Comparison of ENCODE assay signal across 16 mouse cellular contexts in the genomic region with DNA sequence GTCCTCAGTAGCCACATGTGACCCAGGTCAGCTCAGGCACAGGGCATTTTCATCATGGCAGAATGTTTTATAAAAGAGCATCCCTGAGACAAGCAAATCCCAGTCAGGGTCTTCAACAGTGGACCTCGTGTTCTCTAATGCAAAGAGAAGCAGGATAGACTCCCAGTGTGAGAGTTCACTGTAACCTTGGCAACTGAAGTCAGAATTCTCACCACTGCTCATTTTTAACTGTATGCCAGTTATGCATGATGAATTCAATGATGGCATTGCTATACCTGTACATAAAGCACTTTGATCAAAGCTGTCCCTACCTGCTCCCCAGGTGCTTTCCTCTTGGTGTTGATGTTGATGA.
A peak's percentile ranks its signal among the peaks of the same experiment; 100 is the strongest.
DNase-seq lines count a peak whose midpoint lies in the region; ATAC-seq and TF ChIP-seq lines count a peak whose summit lies in the region.
"Had no signal": no experiment of that assay in that cellular context is flagged by ENCODE, and none has a peak within 500 bp of the region (broad histone marks: within the 10 kb centered on the region; RNA-seq: fewer than 3 reads in every experiment).

No protein-coding gene starts in this region.

- no peak for DNase-seq in midbrain, embryonic 10.5 days (ENCODE audit: low spot score)
- DNase-seq in forebrain, embryonic 14.5 days (ENCODE audit: low spot score) = no peak
- no peak for DNase-seq in gastrocnemius, postnatal 14 days
- DNase-seq: cerebellum, adult 2 months; gastrocnemius, postnatal 25 days; heart, postnatal 4 days; thymus, postnatal 14 days had no signal

- no peak overlapping the region for H3K9ac ChIP-seq in hindbrain, embryonic 16.5 days (ENCODE audit: low read depth, low read length)
- no peak overlapping the region for H3K9ac ChIP-seq in hindbrain, embryonic 12.5 days
- no peak overlapping the region for H3K9ac ChIP-seq in midbrain, embryonic 15.5 days
- H3K9ac ChIP-seq in forebrain, embryonic 14.5 days (ENCODE audit: low read length) = no peak overlapping the region
- no peak overlapping the region for H3K9ac ChIP-seq in neural tube, embryonic 13.5 days
- no peak overlapping the region for H3K9ac ChIP-seq in intestine, postnatal 0 days (ENCODE audit: low read depth, low read length)
- H3K9ac ChIP-seq: embryonic facial prominence, embryonic 13.5 days; heart, embryonic 15.5 days; limb, embryonic 15.5 days had no signal

- no peak overlapping the region for H3K4me3 ChIP-seq in hindbrain, embryonic 16.5 days (ENCODE audit: low read length)
- H3K4me3 ChIP-seq in hindbrain, embryonic 12.5 days = no peak overlapping the region
- no peak overlapping the region for H3K4me3 ChIP-seq in midbrain, embryonic 15.5 days
- H3K4me3 ChIP-seq in midbrain, embryonic 10.5 days = no peak overlapping the region
- H3K4me3 ChIP-seq in forebrain, embryonic 14.5 days (ENCODE audit: low read depth, low read length) = no peak overlapping the region
- H3K4me3 ChIP-seq in neural tube, embryonic 13.5 days = no peak overlapping the region
- H3K4me3 ChIP-seq in intestine, postnatal 0 days (ENCODE audit: low read depth, low read length) = no peak overlapping the region
- H3K4me3 ChIP-seq: embryonic facial prominence, embryonic 13.5 days; heart, embryonic 15.5 days; limb, embryonic 15.5 days had no signal

- no peaks in the 10 kb centered on the region; the same call in 1 of the 2 replicates for H3K4me1 ChIP-seq in hindbrain, embryonic 16.5 days (ENCODE audit: control insufficient read depth, insufficient read depth, low read depth, low read length)
- H3K4me1 ChIP-seq in hindbrain, embryonic 12.5 days = peaks cover 11% of the 10 kb centered on the region
- H3K4me1 ChIP-seq in midbrain, embryonic 15.5 days = peaks cover 7% of the 10 kb centered on the region; the same call in 1 of the 2 replicates
- H3K4me1 ChIP-seq in midbrain, embryonic 10.5 days = peaks cover 17% of the 10 kb centered on the region
- H3K4me1 ChIP-seq in forebrain, embryonic 14.5 days (ENCODE audit: control insufficient read depth, insufficient read depth, low read length) = peaks cover 14% of the 10 kb centered on the region
- H3K4me1 ChIP-seq in neural tube, embryonic 13.5 days (replicated peaks) = peaks cover 11% of the 10 kb centered on the region
- H3K4me1 ChIP-seq in intestine, postnatal 0 days (replicated peaks; ENCODE audit: control insufficient read depth, insufficient read depth, low read length) = no peaks in the 10 kb centered on the region
- H3K4me1 ChIP-seq: heart, embryonic 15.5 days; limb, embryonic 15.5 days had no signal

- ATAC-seq in hindbrain, embryonic 16.5 days = 0 out of 2 replicates have a peak, but pooled peaks have one; percentile 17
- ATAC-seq in hindbrain, embryonic 12.5 days (ENCODE audit: low FRiP score) = no peak
- ATAC-seq in midbrain, embryonic 15.5 days (replicated peaks) = 0 out of 2 replicates have a peak, but pooled peaks have one; percentile 42
- ATAC-seq in forebrain, embryonic 14.5 days = no peak; the same call in 1 of the 2 replicates
- no peak for ATAC-seq in neural tube, embryonic 13.5 days (ENCODE audit: low read depth)
- no peak for ATAC-seq in intestine, postnatal 0 days
- ATAC-seq: lung, postnatal 0 days had no signal

- TF ChIP-seq CTCF in intestine, postnatal 0 days (IDR thresholded peaks at IDR 0.05; ENCODE audit: low read depth) = no peak

- no peaks in the 10 kb centered on the region for H3K36me3 ChIP-seq in hindbrain, embryonic 16.5 days (ENCODE audit: control insufficient read depth, insufficient read depth, low read length)
- H3K36me3 ChIP-seq in hindbrain, embryonic 12.5 days = no peaks in the 10 kb centered on the region
- no peaks in the 10 kb centered on the region for H3K36me3 ChIP-seq in midbrain, embryonic 15.5 days (replicated peaks)
- no peaks in the 10 kb centered on the region for H3K36me3 ChIP-seq in midbrain, embryonic 10.5 days
- no peaks in the 10 kb centered on the region for H3K36me3 ChIP-seq in forebrain, embryonic 14.5 days (ENCODE audit: control insufficient read depth, insufficient read depth, low read length)
- H3K36me3 ChIP-seq in neural tube, embryonic 13.5 days = no peaks in the 10 kb centered on the region
- H3K36me3 ChIP-seq in intestine, postnatal 0 days (ENCODE audit: control insufficient read depth, insufficient read depth) = no peaks in the 10 kb centered on the region
- H3K36me3 ChIP-seq: embryonic facial prominence, embryonic 13.5 days; heart, embryonic 15.5 days; limb, embryonic 15.5 days had no signal

- H3K4me2 ChIP-seq in hindbrain, embryonic 16.5 days (ENCODE audit: low read length) = no peak overlapping the region
- H3K4me2 ChIP-seq in hindbrain, embryonic 12.5 days (replicated peaks) = no peak overlapping the region
- no peak overlapping the region for H3K4me2 ChIP-seq in midbrain, embryonic 15.5 days
- H3K4me2 ChIP-seq in forebrain, embryonic 14.5 days (ENCODE audit: low read length) = peak overlapping the region; percentile 21; the same call in 1 of the 2 replicates
- no peak overlapping the region for H3K4me2 ChIP-seq in neural tube, embryonic 13.5 days
- H3K4me2 ChIP-seq in intestine, postnatal 0 days (replicated peaks; ENCODE audit: low read depth) = no peak overlapping the region
- H3K4me2 ChIP-seq: embryonic facial prominence, embryonic 13.5 days; heart, embryonic 15.5 days; limb, embryonic 15.5 days had no signal

- H3K27ac ChIP-seq in hindbrain, embryonic 16.5 days (ENCODE audit: low read depth, low read length) = no peak overlapping the region
- no peak overlapping the region for H3K27ac ChIP-seq in hindbrain, embryonic 12.5 days
- no peak overlapping the region for H3K27ac ChIP-seq in midbrain, embryonic 15.5 days
- H3K27ac ChIP-seq in midbrain, embryonic 10.5 days (replicated peaks) = no peak overlapping the region
- H3K27ac ChIP-seq in forebrain, embryonic 14.5 days (ENCODE audit: low read depth, low read length) = no peak overlapping the region
- H3K27ac ChIP-seq in neural tube, embryonic 13.5 days (replicated peaks) = 0 out of 2 replicates have a peak overlapping the region, but pooled peaks have one; percentile 42
- H3K27ac ChIP-seq in intestine, postnatal 0 days (ENCODE audit: low read depth, low read length) = no peak overlapping the region
- H3K27ac ChIP-seq: heart, embryonic 15.5 days; limb, embryonic 15.5 days had no signal

- WGBS in hindbrain, embryonic 16.5 days = 22% methylated on average over 1 of the region's 1 CpGs
- WGBS in hindbrain, embryonic 12.5 days = 56% methylated on average over 1 of the region's 1 CpGs
- 29% methylated on average over 1 of the region's 1 CpGs for WGBS in midbrain, embryonic 15.5 days
- 78% methylated on average over 1 of the region's 1 CpGs for WGBS in midbrain, embryonic 10.5 days
- WGBS in forebrain, embryonic 14.5 days = 9% methylated on average over 1 of the region's 1 CpGs
- WGBS in neural tube, embryonic 13.5 days = 39% methylated on average over 1 of the region's 1 CpGs
- 91% methylated on average over 1 of the region's 1 CpGs for WGBS in intestine, postnatal 0 days

- intact Hi-C loops in gastrocnemius, postnatal 14 days (cut with DNase I; ENCODE audit: low total_unique reads) = no loop called here

- no peaks in the 10 kb centered on the region for H3K27me3 ChIP-seq in hindbrain, embryonic 16.5 days (replicated peaks; ENCODE audit: control insufficient read depth, insufficient read depth, low read length)
- H3K27me3 ChIP-seq in hindbrain, embryonic 12.5 days = no peaks in the 10 kb centered on the region
- H3K27me3 ChIP-seq in midbrain, embryonic 15.5 days (replicated peaks) = no peaks in the 10 kb centered on the region
- no peaks in the 10 kb centered on the region for H3K27me3 ChIP-seq in midbrain, embryonic 10.5 days (ENCODE audit: low read depth, poor library complexity, severe bottlenecking)
- no peaks in the 10 kb centered on the region for H3K27me3 ChIP-seq in forebrain, embryonic 14.5 days (replicated peaks; ENCODE audit: control insufficient read depth, insufficient read depth, low read length)
- H3K27me3 ChIP-seq in neural tube, embryonic 13.5 days = no peaks in the 10 kb centered on the region
- no peaks in the 10 kb centered on the region for H3K27me3 ChIP-seq in intestine, postnatal 0 days (replicated peaks; ENCODE audit: control insufficient read depth, insufficient read depth, low read length)
- H3K27me3 ChIP-seq: embryonic facial prominence, embryonic 13.5 days; heart, embryonic 15.5 days; limb, embryonic 15.5 days had no signal

- no peaks in the 10 kb centered on the region for H3K9me3 ChIP-seq in hindbrain, embryonic 16.5 days (ENCODE audit: control insufficient read depth, low read length)
- no peaks in the 10 kb centered on the region for H3K9me3 ChIP-seq in hindbrain, embryonic 12.5 days (replicated peaks)
- no peaks in the 10 kb centered on the region for H3K9me3 ChIP-seq in midbrain, embryonic 15.5 days
- H3K9me3 ChIP-seq in midbrain, embryonic 10.5 days (replicated peaks) = no peaks in the 10 kb centered on the region
- H3K9me3 ChIP-seq in forebrain, embryonic 14.5 days (replicated peaks; ENCODE audit: control insufficient read depth, low read length) = no peaks in the 10 kb centered on the region
- H3K9me3 ChIP-seq in neural tube, embryonic 13.5 days = no peaks in the 10 kb centered on the region
- no peaks in the 10 kb centered on the region for H3K9me3 ChIP-seq in intestine, postnatal 0 days (ENCODE audit: control insufficient read depth)
- H3K9me3 ChIP-seq: embryonic facial prominence, embryonic 13.5 days; heart, embryonic 15.5 days; limb, embryonic 15.5 days had no signal

Comparison
In these comparisons a context has a peak if more than half of its experiments do, and no peak if none do; other contexts are left out.
1. ATAC-seq: peak in hindbrain, embryonic 16.5 days (single experiment) and midbrain, embryonic 15.5 days (single experiment); none in hindbrain, embryonic 12.5 days (single experiment), forebrain, embryonic 14.5 days (single experiment), neural tube, embryonic 13.5 days (single experiment) and intestine, postnatal 0 days (single experiment).